Mouse (Mus musculus) embryonic fibroblast, embryonic 13.5 days (primary cell): ENCODE data around the gene Gucy2e.

Source experiments
- CTCF ChIP-seq: IDR thresholded peaks from 2 replicates; pipeline ENCODE4 v1.5.1; 2011; ENCODE audit warnings: mild to moderate bottlenecking, control low read depth, low read length, moderate library complexity, borderline replicate concordance; ENCODE audit not compliant: insufficient read depth
- POLR2A ChIP-seq: IDR thresholded peaks from 2 replicates; pipeline ENCODE4 v1.6.1; 2011; ENCODE audit warnings: low read depth, mild to moderate bottlenecking, control low read depth, low read length, moderate library complexity

DNA sequence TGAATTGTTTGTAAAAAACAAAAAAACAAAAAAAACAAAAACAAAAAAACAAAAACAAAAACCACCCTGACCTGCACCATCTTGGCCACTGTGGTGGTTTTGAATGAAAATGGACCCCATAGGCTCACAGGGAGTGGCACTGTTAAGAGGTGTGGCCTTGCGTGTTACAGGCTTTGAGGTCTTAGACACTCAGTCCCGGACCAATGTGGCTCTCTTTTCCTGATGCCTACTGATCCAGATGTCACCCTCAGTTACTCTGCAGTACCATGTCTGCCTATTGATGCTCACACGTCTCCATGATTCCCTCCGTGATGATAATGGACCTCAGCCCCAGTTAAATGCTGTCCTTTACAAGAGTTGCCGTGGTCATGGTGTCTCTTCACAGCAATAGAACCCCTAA is 19.4 kb downstream of the Gucy2e start:
- TF ChIP-seq CTCF (no peak), POLR2A (no peak)
